Mouse (Mus musculus): ENCODE data around the gene Mtmr4.

The Mtmr4 gene

DNA sequence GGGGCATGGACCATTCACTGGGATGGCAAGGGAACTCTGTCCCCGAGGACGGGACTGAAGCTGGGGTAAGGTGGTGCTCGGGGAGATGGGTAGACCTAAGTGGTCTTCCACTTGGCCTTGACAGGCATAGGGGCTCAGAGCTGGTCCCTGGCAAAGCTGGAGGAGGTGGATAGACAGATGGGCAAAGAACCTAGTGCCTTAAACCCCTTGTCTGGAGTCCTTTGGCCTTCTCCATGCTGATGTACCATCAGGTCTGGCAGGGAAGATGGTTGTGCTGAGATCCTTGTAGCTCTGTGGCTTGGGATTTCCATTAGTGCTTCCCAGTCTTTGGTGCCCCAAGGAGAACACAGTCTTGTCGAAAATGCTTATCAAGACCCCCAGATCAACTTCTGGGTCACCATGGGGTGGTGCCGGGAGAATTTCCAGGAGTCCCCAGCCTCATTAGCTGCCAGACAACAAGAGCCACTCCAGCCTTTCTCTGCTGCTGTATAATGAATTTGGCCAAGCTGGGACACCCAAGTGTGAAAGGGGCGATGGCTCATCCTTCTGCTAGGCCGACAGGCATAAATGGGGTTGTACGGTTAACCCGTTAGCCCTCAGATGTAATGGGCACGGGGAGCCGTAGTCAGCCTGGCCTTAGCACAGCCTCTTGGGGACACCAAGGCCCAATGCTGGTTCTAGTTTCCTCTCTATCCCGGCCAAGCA lies 10.6 kb upstream of the Mtmr4 start:
- DNase-seq (ENCODE audit: extremely low read depth, low read depth, low spot score), result no peak

- no peak for DNase-seq (ENCODE audit: extremely low read depth, low read depth, low spot score)
Observed at GRCm38 (mm10) chr11:87581933-87582710, 9.8 kb upstream of the Mtmr4 start.

- DNase-seq (ENCODE audit: extremely low read depth, low read depth, low spot score), result no peak
Observed at GRCm38 (mm10) chr11:87583291-87584034, 8.5 kb upstream of the Mtmr4 start.

DNA sequence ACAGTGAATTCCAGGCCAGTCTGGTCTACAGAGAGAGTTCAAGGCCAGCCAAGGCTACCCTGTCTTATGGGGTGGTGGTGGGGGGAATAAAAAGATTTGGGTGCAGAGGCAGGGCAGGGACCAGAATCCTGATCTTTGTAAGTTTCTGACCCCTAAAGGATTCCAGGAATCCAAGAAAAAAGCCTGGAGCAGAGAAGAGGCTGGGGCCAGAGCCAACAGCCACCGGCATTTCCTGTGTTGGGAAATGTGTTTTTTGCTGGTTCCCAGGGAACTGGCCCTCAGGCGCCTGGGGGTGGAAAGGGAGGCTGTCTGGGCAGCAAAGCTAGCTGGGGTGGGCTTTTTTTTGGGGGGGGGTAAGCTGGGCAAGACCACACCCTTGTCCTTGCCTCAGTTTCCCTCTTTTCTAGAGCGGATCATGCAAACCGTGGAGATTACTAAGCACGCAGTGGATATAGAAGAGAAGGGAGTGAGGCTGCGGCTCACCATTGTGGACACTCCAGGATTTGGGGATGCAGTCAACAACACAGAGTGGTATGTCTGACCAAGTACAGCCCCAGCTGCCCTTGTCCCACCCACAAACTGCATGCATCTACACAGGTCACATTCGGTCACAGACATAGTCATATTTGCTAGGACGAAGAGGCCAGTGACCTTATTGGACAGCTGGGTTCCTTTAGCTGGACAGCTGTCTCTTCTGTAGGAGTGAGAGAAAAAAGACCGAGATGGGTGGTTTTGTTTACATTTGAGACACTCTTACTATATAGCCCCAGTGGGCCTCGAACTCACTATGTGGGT lies 7.1 kb upstream of the Mtmr4 start:
- DNase-seq (ENCODE audit: extremely low read depth, low read depth, low spot score), result no peak

DNA sequence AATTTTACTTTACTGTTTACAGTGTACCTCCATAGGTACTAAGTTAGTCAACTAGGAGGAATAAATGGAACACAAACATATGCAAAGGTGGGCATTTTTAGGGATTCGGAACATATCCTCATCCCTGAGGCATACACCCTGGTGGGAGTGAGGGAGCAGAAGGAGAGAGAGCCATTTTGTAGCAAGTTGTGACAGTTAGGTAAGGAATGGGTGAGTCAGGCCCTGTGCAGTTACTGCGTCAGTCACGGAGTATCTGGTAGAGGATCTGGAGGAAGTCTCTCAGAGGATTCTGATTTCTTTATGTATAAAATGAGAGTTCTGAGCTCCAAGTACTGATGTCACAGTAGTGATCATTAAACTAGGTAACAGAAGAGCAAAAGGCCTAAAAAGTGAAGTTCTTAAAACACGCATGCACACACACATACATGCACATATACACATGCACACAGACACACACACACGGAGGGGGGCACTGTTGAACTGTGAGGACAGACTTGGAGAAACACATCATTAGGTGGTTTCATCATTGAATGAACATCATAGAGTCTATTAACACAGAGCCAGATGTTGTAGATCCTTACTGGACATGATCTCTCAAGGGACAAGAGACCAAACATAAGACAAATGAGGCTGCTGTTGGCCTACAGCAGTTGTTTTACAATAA lies 4.6 kb upstream of the Mtmr4 start:
- DNase-seq (ENCODE audit: extremely low read depth, low read depth, low spot score), result no peak

DNA sequence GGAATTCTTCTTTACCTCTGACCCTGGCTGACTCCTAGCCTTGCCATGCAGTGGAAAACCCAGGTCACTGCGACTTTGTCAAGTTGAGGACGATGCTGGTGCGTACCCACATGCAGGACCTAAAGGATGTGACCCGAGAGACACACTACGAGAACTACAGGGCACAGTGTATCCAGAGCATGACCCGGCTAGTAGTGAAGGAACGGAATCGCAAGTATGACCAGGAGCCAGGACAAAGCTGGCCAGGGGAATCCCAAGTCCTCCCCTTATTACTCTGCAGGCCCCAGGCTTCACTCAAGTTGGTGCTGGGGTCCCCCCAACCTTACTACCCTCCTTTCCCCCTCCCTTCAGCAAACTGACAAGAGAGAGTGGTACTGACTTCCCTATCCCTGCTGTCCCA lies 2.4 kb upstream of the Mtmr4 start:
- DNase-seq (ENCODE audit: extremely low read depth, low read depth, low spot score), result no peak

GRCm38 (mm10) chr11:87590841-87591525 lies 979 bp upstream of the Mtmr4 start:
- DNase-seq (ENCODE audit: extremely low read depth, low read depth, low spot score), result no peak

DNA sequence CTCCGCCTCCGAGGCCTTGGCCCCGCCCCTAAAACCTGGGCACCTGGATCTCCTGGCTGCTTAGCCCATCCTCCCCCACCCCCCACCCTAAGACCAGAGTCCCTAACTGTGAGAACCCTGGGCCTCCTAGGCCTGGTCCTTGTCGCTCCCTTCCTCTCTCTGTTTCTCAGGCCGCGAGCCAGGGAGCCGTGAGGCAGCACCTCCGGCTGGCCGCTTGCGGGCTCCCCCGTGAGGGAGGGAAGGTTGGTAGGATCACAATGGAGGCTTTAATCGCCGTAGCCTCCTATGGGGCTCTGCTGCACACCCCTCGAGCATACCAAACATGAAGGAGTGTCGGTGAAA lies 363 bp downstream of the Mtmr4 start:
- no peak for DNase-seq (ENCODE audit: extremely low read depth, low read depth, low spot score)

- DNase-seq (ENCODE audit: extremely low read depth, low read depth, low spot score), result no peak
Observed at GRCm38 (mm10) chr11:87592713-87593598, 994 bp downstream of the Mtmr4 start.

DNA sequence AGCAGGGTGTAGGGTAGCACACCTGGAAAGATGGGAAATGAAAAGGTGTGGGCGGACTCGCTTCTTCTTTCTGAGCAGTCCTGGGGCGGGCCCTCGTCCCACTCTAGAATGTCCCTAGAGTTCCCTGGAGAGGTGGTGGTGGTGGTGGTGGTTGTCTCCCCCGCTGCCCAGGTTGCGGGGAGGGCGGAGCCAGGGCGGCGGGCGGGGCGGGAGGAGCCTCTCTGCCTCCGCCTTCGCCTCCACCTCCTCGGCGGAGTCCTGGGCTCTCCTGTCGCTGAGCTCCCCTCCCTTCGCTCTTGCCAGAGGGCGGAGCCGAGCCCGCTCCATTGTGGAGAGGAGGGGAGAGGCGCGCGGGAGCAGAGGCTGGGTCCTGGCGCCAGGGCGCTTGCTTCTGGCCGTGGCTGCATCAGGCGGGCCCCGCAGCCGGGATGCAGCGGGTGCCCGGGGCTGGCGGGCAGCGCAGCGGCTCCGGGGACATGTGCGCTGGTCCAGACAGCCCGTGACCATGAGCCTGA lies 3.4 kb downstream of the Mtmr4 start:
- DNase-seq (ENCODE audit: extremely low read depth, low read depth, low spot score), result no peak

DNA sequence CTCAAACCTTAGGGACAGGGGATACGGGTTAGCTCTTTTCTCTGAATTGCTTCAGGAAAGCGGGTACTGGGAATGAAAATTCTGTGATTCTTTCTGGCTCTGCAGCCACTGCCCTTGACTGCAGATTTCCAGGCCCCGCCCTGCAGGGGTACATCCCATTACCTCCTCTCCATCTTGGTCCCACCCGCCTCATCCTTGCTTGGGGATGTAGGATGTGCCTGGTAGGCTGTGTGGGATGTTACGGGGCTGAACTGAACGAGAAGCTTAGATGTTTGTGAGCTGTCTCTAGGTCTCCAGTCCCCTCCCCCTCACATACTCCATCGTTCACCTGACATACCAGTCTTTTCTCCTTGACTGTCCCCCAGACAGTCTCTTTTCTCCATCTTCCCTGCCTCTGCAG lies 4.0 kb downstream of the Mtmr4 start:
- no peak for DNase-seq (ENCODE audit: extremely low read depth, low read depth, low spot score)

DNA sequence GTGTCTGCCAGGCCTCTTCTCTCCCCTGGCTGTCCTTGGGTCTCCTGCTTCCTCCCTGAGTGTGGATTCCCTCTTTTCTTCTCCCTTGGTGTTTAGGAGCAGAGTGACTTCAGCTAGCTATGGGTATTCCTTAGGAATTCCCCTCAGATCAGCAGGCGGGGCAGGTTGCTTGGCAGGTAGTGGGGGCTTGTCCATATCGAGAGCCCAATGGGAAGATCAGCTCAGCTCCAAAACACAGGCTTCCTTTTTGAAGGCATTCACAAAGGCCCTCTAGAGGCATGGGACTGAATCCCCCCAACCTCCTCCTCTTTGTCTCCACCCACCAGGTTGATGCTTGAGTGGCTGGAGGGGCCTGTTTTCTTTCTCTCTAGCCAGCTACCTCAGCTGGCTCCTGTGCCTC lies 4.5 kb downstream of the Mtmr4 start:
- DNase-seq (ENCODE audit: extremely low read depth, low read depth, low spot score), result no peak

DNA sequence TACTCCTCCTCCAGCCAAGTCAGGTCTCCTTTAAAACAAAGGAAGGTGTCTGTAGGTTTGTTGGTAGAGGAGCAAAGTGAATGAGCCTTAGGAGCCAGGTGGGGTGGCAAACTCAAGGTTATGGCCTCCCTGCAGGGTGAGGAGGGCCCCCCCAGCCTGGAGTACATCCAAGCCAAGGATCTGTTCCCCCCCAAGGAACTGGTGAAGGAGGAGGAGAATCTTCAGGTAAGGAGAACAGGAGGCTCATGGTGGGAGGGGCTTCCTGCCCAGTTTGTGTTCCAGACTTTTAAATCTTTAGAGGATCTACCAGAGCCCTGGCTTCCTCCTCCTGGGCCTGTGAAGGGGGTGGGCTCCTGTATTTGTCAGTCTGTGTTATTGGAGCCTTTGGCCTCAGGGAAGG lies 5.1 kb downstream of the Mtmr4 start:
- DNase-seq (ENCODE audit: extremely low read depth, low read depth, low spot score), result no peak

- DNase-seq (ENCODE audit: extremely low read depth, low read depth, low spot score), result no peak
Observed at GRCm38 (mm10) chr11:87599395-87600089, 7.6 kb downstream of the Mtmr4 start.

DNA sequence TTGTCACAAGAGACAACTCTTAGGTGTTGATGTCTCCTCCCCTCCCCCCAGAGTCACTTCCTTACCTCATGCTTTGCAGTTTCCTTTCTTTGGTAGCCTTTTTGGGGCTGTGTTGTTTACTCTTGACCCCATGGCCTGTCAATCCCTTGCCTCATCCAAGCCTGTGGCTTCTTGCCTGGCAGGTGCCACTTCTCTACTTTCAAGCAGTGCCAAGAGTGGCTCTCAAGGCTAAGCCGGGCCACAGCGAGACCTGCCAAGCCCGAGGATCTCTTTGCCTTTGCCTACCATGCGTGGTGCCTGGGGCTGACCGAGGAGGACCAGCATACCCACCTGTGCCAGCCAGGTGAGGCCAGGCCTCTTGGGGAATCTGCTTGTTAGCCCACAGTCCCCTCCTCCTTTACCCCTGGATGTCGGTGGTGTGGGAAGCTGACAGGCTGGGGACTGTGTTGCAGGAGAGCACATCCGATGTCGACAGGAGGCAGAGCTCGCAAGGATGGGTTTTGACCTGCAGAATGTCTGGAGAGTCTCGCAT lies 8.4 kb downstream of the Mtmr4 start:
- DNase-seq (ENCODE audit: extremely low read depth, low read depth, low spot score), result no peak

GRCm38 (mm10) chr11:87602234-87602633 lies 10.3 kb downstream of the Mtmr4 start:
- no peak for DNase-seq (ENCODE audit: extremely low read depth, low read depth, low spot score)

GRCm38 (mm10) chr11:87603571-87603970 lies 11.6 kb downstream of the Mtmr4 start:
- DNase-seq (ENCODE audit: extremely low read depth, low read depth, low spot score), result no peak

GRCm38 (mm10) chr11:87609264-87609663 lies 17.3 kb downstream of the Mtmr4 start:
- peak; percentile 88 for DNase-seq (ENCODE audit: extremely low read depth, low read depth, low spot score)
